Mouse (Mus musculus): ENCODE results near the gene Nxpe2.

Gene Nxpe2

DNA sequence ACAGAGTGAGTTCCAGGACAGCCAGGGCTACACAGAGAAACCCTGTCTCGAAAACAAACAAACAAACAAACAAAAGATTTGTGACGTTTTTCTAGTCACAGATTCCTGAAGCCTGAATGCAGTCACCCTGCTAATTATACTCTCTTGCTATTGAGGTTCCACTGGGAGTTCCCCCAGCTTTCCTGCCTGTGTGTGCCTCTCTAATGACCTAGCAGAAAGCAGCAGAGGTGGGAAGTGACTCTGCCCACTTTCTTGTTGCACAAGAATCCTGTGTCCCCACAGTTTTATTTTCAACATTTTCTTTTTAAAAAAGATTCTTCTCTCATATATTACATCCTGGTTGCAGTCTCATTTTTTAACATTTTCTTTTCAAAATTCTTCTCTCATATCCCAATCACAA, 58.5 kb downstream of the Nxpe2 start:
- DNase-seq = no peak

DNA sequence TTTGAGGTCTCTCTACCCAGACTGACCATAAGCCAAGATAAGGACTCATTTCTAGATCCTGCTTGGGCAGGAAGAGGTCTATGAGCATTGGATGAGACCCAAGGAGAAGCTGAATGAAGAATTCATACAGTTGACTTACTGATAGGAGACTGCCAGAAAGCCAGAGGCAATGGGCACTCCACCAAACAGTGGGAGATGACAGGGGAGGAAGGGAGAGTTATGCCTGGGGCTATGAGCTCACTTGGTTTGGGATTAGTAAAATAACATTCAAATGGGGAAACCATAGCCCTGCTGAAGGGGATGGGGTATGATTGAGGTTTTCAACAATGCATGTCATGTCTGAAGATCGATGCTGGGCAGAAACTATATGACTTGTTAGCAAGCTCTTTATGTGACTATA, 63.0 kb downstream of the Nxpe2 start:
- DNase-seq = no peak

DNA sequence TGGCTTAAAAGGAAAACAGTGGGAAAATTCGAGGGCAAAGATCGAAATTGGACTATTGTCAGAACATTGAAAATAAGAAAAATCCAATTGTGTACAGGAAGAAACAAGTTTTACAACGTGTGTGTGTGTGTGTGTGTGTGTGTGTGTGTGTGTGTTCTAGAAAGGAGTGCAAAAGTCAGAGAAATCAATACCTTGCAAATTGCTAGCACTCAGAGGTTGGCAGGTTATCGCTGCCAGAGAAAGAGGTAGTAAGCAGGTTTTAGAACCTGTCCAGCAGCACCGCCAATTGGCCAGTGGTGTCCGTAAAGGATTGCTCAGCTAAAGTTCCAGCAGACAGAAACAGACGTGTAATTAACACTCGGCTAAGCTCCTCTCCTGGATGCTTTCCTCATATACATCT, 69.0 kb downstream of the Nxpe2 start:
- no peak for DNase-seq

DNA sequence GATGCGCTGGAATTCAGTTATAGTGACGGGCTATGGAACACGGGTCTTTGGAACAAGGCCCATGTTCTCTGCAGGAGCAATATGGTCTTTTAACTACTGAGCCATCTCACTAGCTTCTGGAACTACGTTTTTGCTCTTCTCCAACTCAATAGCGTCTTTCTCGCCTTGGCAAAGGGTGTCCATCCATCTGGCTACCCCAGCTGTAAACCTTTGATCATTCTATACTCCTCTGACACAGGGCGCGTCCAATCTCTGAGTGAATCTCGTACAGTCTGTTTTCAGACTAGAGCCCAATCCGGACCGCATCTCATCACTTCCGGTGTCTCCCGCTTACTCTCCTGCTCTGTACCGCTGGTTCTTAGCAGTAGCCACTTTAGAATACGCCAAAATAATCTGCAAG, 76.4 kb downstream of the Nxpe2 start:
- DNase-seq = peak; percentile 6 to 9
